Mouse (Mus musculus) myocyte (in vitro differentiated cells): Measurements from ENCODE around the gene Ephb4.

Experiments
- E2F4 ChIP-seq: IDR thresholded peaks from one replicate; pipeline ENCODE4 v1.6.1; 2011; ENCODE audit warnings: mild to moderate bottlenecking, control low read depth, moderate library complexity; ENCODE audit not compliant: insufficient read depth
- MAX ChIP-seq: IDR thresholded peaks from one replicate; pipeline ENCODE4 v1.6.1; 2011; ENCODE audit warnings: low read depth, mild to moderate bottlenecking, control low read depth
- POLR2A ChIP-seq: IDR thresholded peaks from one replicate; pipeline ENCODE4 v1.6.1; 2011; ENCODE audit warnings: low read depth, mild to moderate bottlenecking, control low read depth, moderate library complexity; ENCODE audit not compliant: insufficient read length
- POLR2AphosphoS2 ChIP-seq: IDR thresholded peaks from one replicate; pipeline ENCODE4 v1.6.1; 2011; ENCODE audit warnings: low read depth, control low read depth; ENCODE audit not compliant: insufficient read length
- TCF3 ChIP-seq: IDR thresholded peaks from one replicate; pipeline ENCODE4 v1.6.1; 2011; ENCODE audit warnings: low read depth, control low read depth; ENCODE audit not compliant: insufficient read length
- USF1 ChIP-seq: IDR thresholded peaks from one replicate; pipeline ENCODE4 v1.6.1; 2011; ENCODE audit warnings: low read depth, mild to moderate bottlenecking, control low read depth, moderate library complexity

GRCm38 (mm10) chr5:137305822-137306221 is 44.1 kb upstream of the Ephb4 start:
- no peak for TF ChIP-seq E2F4
- TF ChIP-seq POLR2A = no peak
- TF ChIP-seq USF1 = no peak
- TF ChIP-seq MAX = no peak
- TF ChIP-seq POLR2AphosphoS2 = no peak
- no peak for TF ChIP-seq TCF3
